Mouse (Mus musculus) liver, postnatal 0 days (tissue): ENCODE measurements at regions not wholly inside any gene's neighbourhood (a gene's known extent, or its start where the extent isn't known, plus 50 kb on each side); places are given as distances from the start of the nearest gene placed in this dataset.

Experiments
- CTCF ChIP-seq: sonication (generic); IDR thresholded peaks from 2 replicates; pipeline ENCODE4 v1.5.1; 2016; ENCODE audit warnings: antibody characterized with exemption, low read depth
- EP300 ChIP-seq: IDR thresholded peaks from 2 replicates; pipeline ENCODE4 v1.6.1; 2016; ENCODE audit warnings: antibody characterized with exemption, low read depth, mild to moderate bottlenecking

DNA sequence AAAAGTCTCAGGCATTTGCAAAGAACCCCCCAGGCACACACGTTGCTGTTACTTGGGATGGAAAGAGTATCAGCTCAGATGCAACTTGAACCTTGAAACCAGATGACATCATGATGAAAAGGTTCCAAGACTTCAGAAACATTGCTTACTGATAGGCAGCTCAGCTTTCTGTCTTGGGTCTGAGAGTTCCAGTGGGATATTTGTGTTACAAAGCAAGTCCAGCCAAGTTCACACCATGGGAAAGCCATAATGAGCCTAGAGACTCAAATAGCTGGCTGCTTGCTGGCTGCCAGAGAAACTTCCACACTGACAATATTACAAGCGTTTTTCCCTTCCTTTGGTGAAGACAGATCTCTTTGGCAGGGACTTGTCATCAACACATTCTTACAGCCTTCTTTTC is 92.0 kb upstream of the Vgll2 start:
- no peak for TF ChIP-seq CTCF
- no peak for TF ChIP-seq EP300
